Mouse (Mus musculus): ENCODE measurements at regions not wholly inside any gene's neighbourhood (a gene's known extent, or its start where the extent isn't known, plus 50 kb on each side); places are given as distances from the start of the nearest gene placed in this dataset.

GRCm38 (mm10) chr10:119034396-119034795 is 164.4 kb upstream of the Dyrk2 start:
- WGBS (ENCODE audit: insufficient replicate concordance), result 39% methylated on average over 4 of the region's 4 CpGs
- Histone ChIP-seq H3K4me3 (replicated peaks) (no peak overlapping the region), H3K27ac (no peak overlapping the region)

GRCm38 (mm10) chr10:119031282-119032275 is 161.6 kb upstream of the Dyrk2 start:
- no peaks in the 10 kb centered on the region for H3K27me3 ChIP-seq
- ATAC-seq (ENCODE audit: low read depth) (no peak), DNase-seq (no peak)

More at GRCm38 (mm10) chr10:119034396-119034795, 164.4 kb upstream of the Dyrk2 start:
- H3K4me2 ChIP-seq, result no peak overlapping the region
- H3K36me3 ChIP-seq, result no peaks in the 10 kb centered on the region
- ATAC-seq (ENCODE audit: low read depth) (no peak), DNase-seq (no peak)
- no peak overlapping the region for H3K9ac ChIP-seq
- H3K4me1 ChIP-seq (replicated peaks), result no peaks in the 10 kb centered on the region
- no peaks in the 10 kb centered on the region for H3K27me3 ChIP-seq
- no peaks in the 10 kb centered on the region for H3K9me3 ChIP-seq (replicated peaks)

GRCm38 (mm10) chr10:119028480-119029137 is 158.6 kb upstream of the Dyrk2 start:
- no peaks in the 10 kb centered on the region for H3K36me3 ChIP-seq
- H3K9me3 ChIP-seq (replicated peaks), result no peaks in the 10 kb centered on the region
- DNase-seq, result no peak
- 29% methylated on average over 3 of the region's 3 CpGs for WGBS (ENCODE audit: insufficient replicate concordance)
- H3K9ac ChIP-seq, result no peak overlapping the region
- no peak overlapping the region for H3K4me3 ChIP-seq (replicated peaks)
- H3K27me3 ChIP-seq, result no peaks in the 10 kb centered on the region
- ATAC-seq (ENCODE audit: low read depth), result no peak
- no peaks in the 10 kb centered on the region for H3K4me1 ChIP-seq (replicated peaks)
- no peak overlapping the region for H3K27ac ChIP-seq
- no peak overlapping the region for H3K4me2 ChIP-seq

More at GRCm38 (mm10) chr10:119031282-119032275, 161.6 kb upstream of the Dyrk2 start:
- H3K9me3 ChIP-seq (replicated peaks), result no peaks in the 10 kb centered on the region
- no peak overlapping the region for H3K4me2 ChIP-seq
- no peaks in the 10 kb centered on the region for H3K36me3 ChIP-seq
- no peaks in the 10 kb centered on the region for H3K4me1 ChIP-seq (replicated peaks)
- H3K27ac ChIP-seq, result no peak overlapping the region
- no peak overlapping the region for H3K9ac ChIP-seq
- H3K4me3 ChIP-seq (replicated peaks), result no peak overlapping the region
- 55% methylated on average over 16 of the region's 16 CpGs for WGBS (ENCODE audit: insufficient replicate concordance)

- no peaks in the 10 kb centered on the region for H3K4me1 ChIP-seq (replicated peaks)
- H3K9me3 ChIP-seq (replicated peaks), result no peaks in the 10 kb centered on the region
- no peak overlapping the region for H3K4me2 ChIP-seq
- H3K27me3 ChIP-seq, result no peaks in the 10 kb centered on the region
- WGBS (ENCODE audit: insufficient replicate concordance), result 38% methylated on average over 6 of the region's 6 CpGs
- ATAC-seq (ENCODE audit: low read depth) (no peak), DNase-seq (no peak)
- no peak overlapping the region for H3K9ac ChIP-seq
- H3K36me3 ChIP-seq, result no peaks in the 10 kb centered on the region
- no peak overlapping the region for H3K4me3 ChIP-seq (replicated peaks)
- no peak overlapping the region for H3K27ac ChIP-seq
These were observed 157.4 kb upstream of the Dyrk2 start for GRCm38 (mm10) chr10:119027241-119027901.

GRCm38 (mm10) chr10:119026291-119026690 is 156.3 kb upstream of the Dyrk2 start:
- DNase-seq (no peak), ATAC-seq (ENCODE audit: low read depth) (no peak)
- no peaks in the 10 kb centered on the region for H3K4me1 ChIP-seq (replicated peaks)
- no peak overlapping the region for H3K4me3 ChIP-seq (replicated peaks)
- H3K4me2 ChIP-seq, result no peak overlapping the region
- no peaks in the 10 kb centered on the region for H3K9me3 ChIP-seq (replicated peaks)
- 46% methylated on average over 4 of the region's 4 CpGs for WGBS (ENCODE audit: insufficient replicate concordance)
- no peak overlapping the region for H3K9ac ChIP-seq
- H3K27ac ChIP-seq, result no peak overlapping the region
- H3K27me3 ChIP-seq, result no peaks in the 10 kb centered on the region
- H3K36me3 ChIP-seq, result no peaks in the 10 kb centered on the region

GRCm38 (mm10) chr10:119024425-119024824 is 154.4 kb upstream of the Dyrk2 start:
- Histone ChIP-seq H3K36me3 (no peaks in the 10 kb centered on the region), H3K9me3 (replicated peaks) (no peaks in the 10 kb centered on the region), H3K4me3 (replicated peaks) (no peak overlapping the region), H3K4me1 (replicated peaks) (no peaks in the 10 kb centered on the region), H3K27ac (no peak overlapping the region), H3K9ac (no peak overlapping the region), H3K4me2 (no peak overlapping the region), H3K27me3 (no peaks in the 10 kb centered on the region)
- no peak for ATAC-seq (ENCODE audit: low read depth)
- 54% methylated on average over 9 of the region's 9 CpGs for WGBS (ENCODE audit: insufficient replicate concordance)
- no peak for DNase-seq

GRCm38 (mm10) chr10:119019082-119019481 is 149.1 kb upstream of the Dyrk2 start:
- 79% methylated on average over 10 of the region's 10 CpGs for WGBS (ENCODE audit: insufficient replicate concordance)
- Histone ChIP-seq H3K4me3 (replicated peaks) (no peak overlapping the region), H3K27me3 (no peaks in the 10 kb centered on the region), H3K36me3 (no peaks in the 10 kb centered on the region), H3K27ac (no peak overlapping the region), H3K4me1 (replicated peaks) (no peaks in the 10 kb centered on the region), H3K9ac (no peak overlapping the region), H3K9me3 (replicated peaks) (no peaks in the 10 kb centered on the region), H3K4me2 (no peak overlapping the region)
- ATAC-seq (ENCODE audit: low read depth), result no peak
- no peak for DNase-seq

GRCm38 (mm10) chr10:119018490-119018889 is 148.5 kb upstream of the Dyrk2 start:
- Histone ChIP-seq H3K9me3 (replicated peaks) (no peaks in the 10 kb centered on the region), H3K27ac (no peak overlapping the region), H3K4me3 (replicated peaks) (no peak overlapping the region), H3K4me1 (replicated peaks) (no peaks in the 10 kb centered on the region), H3K27me3 (no peaks in the 10 kb centered on the region), H3K4me2 (no peak overlapping the region), H3K9ac (no peak overlapping the region), H3K36me3 (no peaks in the 10 kb centered on the region)
- WGBS (ENCODE audit: insufficient replicate concordance), result 71% methylated on average over 4 of the region's 4 CpGs
- ATAC-seq (ENCODE audit: low read depth) (no peak), DNase-seq (no peak)

GRCm38 (mm10) chr10:119016104-119016503 is 146.1 kb upstream of the Dyrk2 start:
- DNase-seq (no peak), ATAC-seq (ENCODE audit: low read depth) (no peak)
- Histone ChIP-seq H3K9ac (no peak overlapping the region), H3K27me3 (no peaks in the 10 kb centered on the region), H3K4me3 (replicated peaks) (no peak overlapping the region), H3K27ac (no peak overlapping the region), H3K36me3 (no peaks in the 10 kb centered on the region), H3K4me2 (no peak overlapping the region), H3K4me1 (replicated peaks) (0 out of 2 replicates have a peak, but pooled peaks cover 3% of the 10 kb centered on the region), H3K9me3 (replicated peaks) (no peaks in the 10 kb centered on the region)
- 77% methylated on average over 8 of the region's 8 CpGs for WGBS (ENCODE audit: insufficient replicate concordance)

- H3K4me1 ChIP-seq (replicated peaks), result 0 out of 2 replicates have a peak, but pooled peaks cover 3% of the 10 kb centered on the region
- ATAC-seq (ENCODE audit: low read depth), result no peak
- H3K27me3 ChIP-seq, result no peaks in the 10 kb centered on the region
- H3K36me3 ChIP-seq, result no peaks in the 10 kb centered on the region
- no peaks in the 10 kb centered on the region for H3K9me3 ChIP-seq (replicated peaks)
- no peak overlapping the region for H3K4me3 ChIP-seq (replicated peaks)
- H3K9ac ChIP-seq, result no peak overlapping the region
- H3K27ac ChIP-seq, result no peak overlapping the region
- no peak overlapping the region for H3K4me2 ChIP-seq
- 68% methylated on average over 16 of the region's 16 CpGs for WGBS (ENCODE audit: insufficient replicate concordance)
- no peak for DNase-seq
These were observed 145.5 kb upstream of the Dyrk2 start for GRCm38 (mm10) chr10:119015311-119016055.

Measured in liver, embryonic 13.5 days (tissue).